Mouse (Mus musculus): ENCODE measurements at regions not wholly inside any gene's neighbourhood (a gene's known extent, or its start where the extent isn't known, plus 50 kb on each side); places are given as distances from the start of the nearest gene placed in this dataset.

DNA sequence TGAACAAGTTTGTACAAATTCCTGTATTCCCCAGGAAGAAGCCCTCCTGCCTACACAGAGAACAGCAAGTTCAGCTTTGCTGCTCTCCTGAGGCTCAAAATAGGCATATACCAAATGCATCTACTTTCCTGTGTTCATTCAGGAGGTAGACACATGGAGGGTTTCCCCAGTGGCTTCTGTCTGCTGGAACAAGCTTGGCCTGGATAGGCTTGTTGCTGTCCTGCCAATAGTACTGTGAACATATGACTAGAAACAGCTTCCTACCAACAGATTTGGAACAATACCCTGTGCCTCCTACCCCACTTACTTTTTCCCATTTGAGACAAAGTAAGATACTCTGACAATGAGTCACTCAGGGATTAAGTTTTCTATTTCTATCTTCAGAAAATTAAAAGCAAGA lies 93.8 kb upstream of the Wdpcp start:
- DNase-seq = no peak

DNA sequence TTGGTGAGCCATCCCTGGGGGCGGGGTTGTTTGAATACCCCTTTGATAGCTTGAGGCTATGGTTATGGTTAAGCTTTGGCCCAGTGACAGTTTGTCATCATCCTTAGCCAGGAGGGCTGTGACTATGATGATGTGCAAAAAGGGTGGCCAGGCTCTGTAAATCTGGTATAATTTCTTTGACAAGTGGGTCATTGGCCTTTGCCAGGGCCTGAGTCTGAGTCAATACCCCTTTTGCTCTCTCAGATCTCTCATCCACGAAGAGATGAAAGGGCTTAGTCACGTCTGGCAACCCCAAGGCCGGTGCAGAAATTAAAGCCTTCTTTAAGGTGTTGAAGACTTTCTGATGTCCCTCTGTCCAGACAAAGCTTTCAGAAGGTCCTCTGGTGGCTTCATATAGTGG lies 99.7 kb upstream of the Ugp2 start:
- DNase-seq = no peak

DNA sequence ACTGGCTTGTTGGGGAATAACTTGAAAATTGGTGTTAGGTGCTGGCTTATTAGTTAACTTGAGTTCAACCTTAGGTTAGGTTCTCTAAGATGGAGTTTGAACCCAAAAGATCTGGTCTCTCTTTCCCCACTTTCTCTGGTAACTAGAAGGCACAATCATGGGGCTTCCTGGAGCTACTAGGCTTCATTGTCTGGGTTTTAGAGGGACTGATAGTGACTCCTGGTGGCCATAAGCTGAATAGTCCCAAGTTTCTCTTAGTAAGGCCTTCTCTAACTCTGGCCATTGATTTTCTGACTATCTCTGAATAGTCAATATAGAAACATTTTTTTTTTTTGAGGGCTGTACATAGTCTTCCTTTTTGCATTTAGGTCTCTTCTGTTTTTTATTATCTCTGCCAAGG lies 97.5 kb upstream of the Ugp2 start:
- DNase-seq = peak; percentile 23

DNA sequence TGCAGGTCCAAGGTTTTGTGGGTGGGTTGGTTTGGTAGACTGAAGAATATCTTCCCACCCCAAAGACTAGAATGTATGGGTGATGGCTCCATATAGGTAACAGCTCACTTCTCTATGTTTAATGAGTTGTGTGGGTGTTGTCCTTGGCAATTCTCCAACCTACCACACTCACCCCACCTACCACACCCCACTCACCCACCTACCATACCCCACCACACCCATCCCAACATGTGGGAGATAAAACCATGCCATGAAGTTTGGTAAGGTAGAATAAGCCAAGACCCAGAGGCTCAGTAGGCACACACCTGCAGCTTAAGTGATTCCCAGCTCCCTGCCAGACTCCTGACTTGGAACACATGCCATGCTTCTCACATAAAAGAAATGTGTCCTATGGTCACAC lies 89.0 kb upstream of the Ugp2 start:
- DNase-seq = no peak

DNA sequence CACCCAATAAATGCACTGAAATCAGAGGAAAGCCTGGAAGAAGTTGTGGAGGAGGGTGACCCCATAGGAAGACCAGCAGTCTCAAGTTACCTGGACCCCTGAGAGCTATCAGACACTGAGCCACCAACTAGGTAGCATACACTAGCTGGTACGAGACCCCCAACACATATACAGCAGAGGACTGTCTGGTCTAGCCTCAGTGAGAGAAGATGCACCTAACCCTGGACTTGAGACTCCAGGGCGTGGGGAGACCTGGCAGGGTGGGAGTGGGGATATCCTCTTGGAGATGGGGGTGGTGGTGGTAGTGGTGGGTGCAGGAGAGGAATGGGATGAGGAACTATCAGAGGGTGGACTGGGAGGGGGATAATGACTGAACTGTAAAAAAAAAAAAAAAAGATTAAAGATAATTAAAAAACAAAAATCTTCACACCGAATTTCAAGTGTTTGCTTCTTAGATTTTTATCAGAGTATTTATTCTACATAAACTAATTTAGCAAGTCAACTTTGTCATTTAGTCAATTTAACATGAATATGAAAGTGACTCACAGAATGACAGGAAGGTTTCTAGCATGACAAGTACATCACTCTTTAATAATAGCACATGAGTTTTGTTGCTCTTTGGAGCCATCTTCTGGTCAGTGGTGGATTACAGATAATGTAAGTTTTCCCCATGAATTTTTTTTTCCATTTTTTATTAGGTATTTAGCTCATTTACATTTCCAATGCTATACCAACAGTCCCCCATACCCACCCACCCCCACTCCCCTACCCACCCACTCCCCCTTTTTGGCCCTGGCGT lies 82.5 kb upstream of the Ugp2 start:
- DNase-seq = peak; percentile 58

DNA sequence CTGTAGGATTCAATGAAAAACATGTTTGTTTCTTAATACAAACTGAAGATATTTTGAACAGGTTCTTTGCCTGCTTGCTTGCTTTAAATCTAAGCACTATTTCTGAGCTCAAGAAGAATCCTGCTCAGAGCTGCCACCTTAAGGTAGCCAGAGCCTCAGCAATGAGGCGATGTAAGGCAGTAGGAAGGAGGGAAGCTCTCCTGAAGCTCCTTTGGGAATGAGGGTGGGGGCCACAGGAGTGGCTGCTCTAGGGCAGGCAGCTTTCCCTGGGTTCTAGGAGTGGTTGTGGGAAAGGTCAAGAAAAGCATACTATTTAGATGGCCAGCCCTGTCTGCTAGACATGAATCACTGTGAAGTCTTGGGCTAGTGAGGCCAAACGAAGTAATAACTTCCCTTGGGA lies 62.7 kb upstream of the Ugp2 start:
- peak; percentile 37 for DNase-seq

DNA sequence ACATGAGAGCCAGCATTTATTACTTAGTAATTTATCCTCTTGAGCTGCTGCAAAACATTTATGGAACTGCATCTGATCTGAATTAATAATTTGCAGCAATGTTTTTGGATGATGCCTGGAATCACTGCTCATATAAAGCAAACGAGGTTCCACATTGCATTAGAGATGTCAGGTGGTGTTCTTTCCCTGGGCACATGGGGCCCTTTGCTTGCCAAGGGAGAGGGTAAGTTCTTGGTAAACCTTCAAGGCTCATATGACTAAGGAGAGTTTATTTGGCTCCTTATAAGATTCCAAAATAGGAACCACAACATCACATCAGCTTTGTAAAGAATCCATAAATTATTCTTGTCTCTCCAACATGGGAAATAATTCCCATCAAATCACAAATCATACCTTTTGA lies 59.0 kb upstream of the Ugp2 start:
- DNase-seq = no peak

DNA sequence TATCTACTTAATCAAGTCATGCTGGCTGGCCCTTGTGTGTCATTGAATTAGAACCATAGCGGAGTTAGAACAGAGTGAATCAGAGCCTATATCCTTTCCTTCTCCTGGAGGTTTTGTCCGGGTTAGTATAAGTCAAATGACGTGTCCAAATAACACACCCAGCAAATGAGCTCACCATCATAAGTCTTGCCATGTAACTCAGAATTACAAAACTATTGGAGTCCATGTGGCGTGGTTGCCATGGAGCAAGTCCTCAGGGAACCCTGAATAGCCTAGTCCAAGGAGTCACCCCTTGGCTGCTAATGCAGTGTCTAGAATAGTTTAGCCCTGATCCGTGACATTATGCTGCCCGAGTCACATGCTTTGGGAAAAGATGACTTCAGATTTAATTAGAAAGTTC lies 57.7 kb upstream of the Ugp2 start:
- DNase-seq = no peak

DNA sequence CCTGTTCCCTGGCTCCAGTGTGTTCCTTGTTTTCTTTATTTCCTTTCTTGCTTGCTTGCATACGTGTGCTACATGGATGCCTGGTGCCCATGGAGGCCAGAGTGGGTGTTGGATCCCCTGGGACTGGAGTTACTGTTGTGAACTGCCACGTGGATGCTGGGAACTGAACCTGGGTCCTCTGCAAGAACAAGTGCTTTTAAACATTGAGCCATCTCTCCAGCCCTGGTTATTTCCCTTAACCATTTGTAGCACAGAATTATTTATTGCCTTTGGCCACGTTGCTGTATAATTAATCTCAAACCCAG lies 57.0 kb upstream of the Ugp2 start:
- DNase-seq = no peak

DNA sequence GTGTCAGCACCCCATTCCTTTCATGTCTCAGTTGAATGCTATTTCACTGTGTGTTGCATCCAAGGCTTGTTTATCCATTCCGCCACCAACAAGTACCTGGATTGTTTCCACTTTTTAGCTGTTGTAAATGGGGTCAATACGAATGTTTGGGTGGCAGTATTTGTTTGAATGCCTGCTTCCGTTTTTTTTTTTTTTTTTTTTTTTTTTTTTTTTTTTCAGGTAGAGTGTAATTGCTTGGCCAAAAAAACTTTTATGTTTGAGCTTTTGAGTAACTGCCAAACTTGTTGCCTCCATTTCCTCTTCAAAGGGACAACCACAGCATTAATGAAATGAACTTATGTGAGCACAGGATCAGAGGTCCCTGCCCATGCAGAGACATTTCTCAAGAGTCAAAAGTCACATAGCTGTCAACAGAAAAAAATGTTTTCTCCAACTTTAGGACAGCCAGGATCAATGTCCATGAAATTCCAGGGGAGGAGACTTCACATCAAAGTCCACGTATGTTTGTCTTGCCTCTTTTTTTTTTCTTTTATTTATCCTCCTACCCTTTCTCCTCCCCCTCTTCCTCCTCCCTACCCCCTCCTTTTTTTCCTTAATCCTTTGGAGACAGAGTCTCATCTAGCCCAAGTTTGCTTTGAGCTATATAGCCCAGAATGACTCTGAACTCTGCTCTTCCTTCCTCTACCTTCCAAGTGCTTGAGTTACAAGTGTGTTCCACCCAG lies 56.5 kb upstream of the Ugp2 start:
- DNase-seq = no peak

DNA sequence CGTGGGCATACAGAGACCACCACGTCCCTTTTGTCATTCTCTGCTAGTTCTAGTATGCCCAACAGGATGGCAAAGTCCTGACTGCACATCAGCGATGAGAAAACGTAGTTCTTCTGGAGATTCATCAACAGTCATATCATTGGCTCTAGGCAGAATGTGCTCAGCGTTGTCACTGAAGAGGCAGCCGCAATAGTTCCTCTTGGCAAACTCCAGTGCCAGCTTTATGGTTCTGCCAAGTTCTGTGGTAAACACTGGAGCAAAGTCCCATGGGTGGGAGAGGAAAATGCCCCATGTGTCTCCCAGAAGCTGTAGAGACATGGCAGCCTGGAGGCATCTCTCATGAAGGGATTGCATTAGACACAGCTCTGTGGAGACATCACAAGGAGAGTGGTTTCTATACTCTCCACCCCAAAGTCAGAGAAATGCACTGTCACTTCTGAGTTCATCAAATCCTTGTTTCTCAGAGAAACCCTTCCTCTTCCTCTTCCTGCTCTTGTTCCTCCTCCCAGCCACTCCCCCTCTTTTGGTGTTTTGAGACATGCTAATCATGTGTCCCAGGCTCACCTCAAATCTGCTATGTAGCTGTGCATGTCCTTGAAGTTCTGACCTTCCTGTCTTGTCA lies 54.6 kb upstream of the Ugp2 start:
- no peak for DNase-seq

DNA sequence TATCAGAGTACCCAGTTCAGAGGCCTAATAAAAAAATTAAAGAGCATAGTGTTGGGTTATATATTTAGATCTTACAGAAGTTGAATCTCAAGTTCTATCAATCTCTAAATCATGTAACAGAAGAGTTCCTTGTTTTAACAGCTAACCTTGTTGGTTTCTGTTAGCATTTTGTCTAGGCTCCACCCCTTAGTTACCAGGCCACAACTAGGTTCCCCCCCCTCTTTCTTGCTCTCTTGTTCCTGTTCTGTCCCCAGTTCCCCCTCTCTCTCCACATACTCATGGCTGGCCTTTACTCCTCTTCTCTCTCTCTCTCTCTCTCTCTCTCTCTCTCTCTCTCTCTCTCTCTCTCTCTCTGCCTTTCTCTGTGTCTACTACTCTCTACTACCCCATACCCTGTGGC lies 53.3 kb upstream of the Ugp2 start:
- DNase-seq = no peak

DNA sequence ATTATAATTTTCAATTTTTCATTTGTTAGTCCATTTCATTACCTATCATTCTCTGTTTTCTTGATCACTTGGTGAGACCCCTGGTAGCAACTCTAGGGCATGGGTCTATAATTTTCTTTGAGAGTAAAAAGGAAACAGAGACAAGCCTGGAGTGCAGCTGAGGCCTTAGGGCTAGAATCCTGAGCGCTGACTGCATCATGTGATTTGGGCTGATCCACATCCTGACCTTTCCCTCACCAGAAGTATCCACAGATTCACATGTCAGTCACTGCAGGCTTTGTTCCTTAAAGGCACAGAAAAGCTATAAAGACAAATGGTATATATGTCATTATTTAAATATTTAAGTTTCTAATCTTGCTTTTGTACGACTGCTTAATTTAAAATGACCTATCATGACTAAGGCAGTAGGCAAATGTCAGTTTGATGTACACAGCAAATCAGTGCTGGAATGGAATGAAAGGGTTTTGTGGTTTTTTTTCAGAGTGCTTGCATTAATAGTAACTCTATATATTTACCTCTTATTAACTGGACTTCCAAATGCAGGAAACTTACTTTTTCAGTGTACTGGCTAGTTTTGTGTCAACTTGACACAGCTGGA lies 51.4 kb upstream of the Ugp2 start:
- DNase-seq = peak; percentile 35
